Mouse (Mus musculus): ENCODE results near the gene Sufu. TPM values are rescaled to one million over a fixed set of nuclear protein-coding genes. Genes with fewer than 3 reads are reported as not detected.

The Sufu gene
- polyA plus RNA-seq, 1 experiment from 2014 or later, result 19.0 TPM

DNA sequence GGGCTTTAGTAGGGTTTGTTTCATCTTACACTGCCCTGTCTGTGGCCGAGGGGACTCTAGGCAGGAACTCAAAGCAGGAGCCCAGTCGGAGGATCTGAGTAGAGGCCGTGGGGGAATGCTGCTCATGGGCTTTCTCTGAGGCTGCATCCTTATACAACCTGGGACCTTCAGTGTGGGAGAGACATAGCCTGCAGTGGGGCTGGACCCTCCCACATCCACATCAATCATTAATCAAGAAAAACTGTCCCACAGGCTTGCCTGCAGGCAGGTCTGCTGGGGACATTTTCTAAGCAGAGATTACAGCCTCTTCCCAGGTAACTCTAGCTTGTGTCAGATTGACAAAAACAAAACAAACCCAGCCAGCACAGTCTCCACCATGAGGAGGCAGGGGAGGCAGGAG is 65.9 kb downstream of the Sufu start:
- no peaks in the 10 kb centered on the region for H3K4me1 ChIP-seq (ENCODE audit: control insufficient read depth, insufficient read depth, low read length)
- H3K27ac ChIP-seq (ENCODE audit: low read length), result no peak overlapping the region
- H3K9me3 ChIP-seq (replicated peaks; ENCODE audit: control insufficient read depth, low read length, poor library complexity, severe bottlenecking), result no peaks in the 10 kb centered on the region
- H3K36me3 ChIP-seq (ENCODE audit: control insufficient read depth, insufficient read depth, low read length), result peaks cover 2% of the 10 kb centered on the region; the same call in 1 of the 2 replicates
- no peak for ATAC-seq
- WGBS, result 90% methylated on average over 3 of the region's 3 CpGs
- H3K9ac ChIP-seq (ENCODE audit: low read depth, low read length), result no peak overlapping the region
- no peak overlapping the region for H3K4me3 ChIP-seq (ENCODE audit: low read depth, low read length)
- H3K4me2 ChIP-seq (ENCODE audit: low read length), result no peak overlapping the region
- no peaks in the 10 kb centered on the region for H3K27me3 ChIP-seq (ENCODE audit: control insufficient read depth, insufficient read depth, low read depth, low read length)

DNA sequence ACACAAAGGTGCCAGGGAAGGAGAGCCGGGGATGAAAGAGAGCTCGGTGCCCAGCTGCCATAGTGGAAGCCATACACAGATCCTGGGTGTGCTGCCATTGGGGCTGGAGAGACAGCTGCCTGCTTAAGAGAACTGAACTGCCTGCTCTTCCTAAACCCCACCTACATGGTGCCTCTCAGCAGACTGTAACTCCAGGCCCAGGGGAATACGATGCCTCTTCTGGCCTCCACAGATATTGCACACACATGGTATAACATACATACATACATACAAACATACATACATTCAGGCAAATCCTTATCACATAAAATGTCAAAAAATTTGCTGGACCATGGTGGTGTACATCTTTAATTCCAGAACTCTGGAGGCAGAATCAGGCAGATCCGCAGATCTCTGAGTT is 66.8 kb downstream of the Sufu start:
- Histone ChIP-seq H3K9me3 (replicated peaks; ENCODE audit: control insufficient read depth, low read length, poor library complexity, severe bottlenecking) (no peaks in the 10 kb centered on the region), H3K36me3 (ENCODE audit: control insufficient read depth, insufficient read depth, low read length) (peaks cover 2% of the 10 kb centered on the region; the same call in 1 of the 2 replicates), H3K27me3 (ENCODE audit: control insufficient read depth, insufficient read depth, low read depth, low read length) (no peaks in the 10 kb centered on the region), H3K4me3 (ENCODE audit: low read depth, low read length) (no peak overlapping the region), H3K9ac (ENCODE audit: low read depth, low read length) (no peak overlapping the region), H3K4me2 (ENCODE audit: low read length) (no peak overlapping the region), H3K4me1 (ENCODE audit: control insufficient read depth, insufficient read depth, low read length) (no peaks in the 10 kb centered on the region), H3K27ac (ENCODE audit: low read length) (no peak overlapping the region)
- ATAC-seq, result no peak
- WGBS, result 98% methylated on average over 4 of the region's 4 CpGs

DNA sequence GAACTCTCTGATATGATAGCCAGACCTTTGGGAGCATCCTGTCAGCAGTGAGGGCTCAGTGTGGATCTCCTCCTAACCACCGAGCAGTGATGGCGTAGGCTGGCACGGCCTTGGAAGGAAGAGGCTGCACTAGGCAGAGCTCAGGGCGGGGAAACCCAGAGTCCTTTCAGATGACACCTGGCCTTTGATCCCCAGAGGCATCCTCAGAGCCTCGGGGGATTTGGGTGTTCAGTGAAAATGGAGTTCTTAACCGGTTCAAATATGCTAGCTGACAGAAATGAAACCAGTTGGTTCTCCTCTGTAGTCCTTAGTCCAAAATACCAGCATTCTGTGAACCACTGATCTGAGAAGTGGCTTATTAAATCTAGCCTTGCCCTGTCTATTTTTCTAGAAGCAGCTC is 69.5 kb downstream of the Sufu start:
- Histone ChIP-seq H3K4me1 (ENCODE audit: control insufficient read depth, insufficient read depth, low read length) (peaks cover 16% of the 10 kb centered on the region), H3K4me2 (ENCODE audit: low read length) (no peak overlapping the region), H3K9me3 (replicated peaks; ENCODE audit: control insufficient read depth, low read length, poor library complexity, severe bottlenecking) (no peaks in the 10 kb centered on the region), H3K36me3 (ENCODE audit: control insufficient read depth, insufficient read depth, low read length) (peaks cover 2% of the 10 kb centered on the region; the same call in 1 of the 2 replicates), H3K4me3 (ENCODE audit: low read depth, low read length) (no peak overlapping the region), H3K27me3 (ENCODE audit: control insufficient read depth, insufficient read depth, low read depth, low read length) (no peaks in the 10 kb centered on the region), H3K27ac (ENCODE audit: low read length) (no peak overlapping the region), H3K9ac (ENCODE audit: low read depth, low read length) (no peak overlapping the region)
- no peak for ATAC-seq
- 75% methylated on average over 6 of the region's 6 CpGs for WGBS

- H3K36me3 ChIP-seq (ENCODE audit: control insufficient read depth, insufficient read depth, low read length), result no peaks in the 10 kb centered on the region
- H3K27ac ChIP-seq (ENCODE audit: low read length), result no peak overlapping the region
- H3K4me2 ChIP-seq (ENCODE audit: low read length), result no peak overlapping the region
- H3K9me3 ChIP-seq (replicated peaks; ENCODE audit: control insufficient read depth, low read length, poor library complexity, severe bottlenecking), result no peaks in the 10 kb centered on the region
- WGBS, result 70% methylated on average over 3 of the region's 3 CpGs
- ATAC-seq, result no peak
- no peak overlapping the region for H3K4me3 ChIP-seq (ENCODE audit: low read depth, low read length)
- no peak overlapping the region for H3K9ac ChIP-seq (ENCODE audit: low read depth, low read length)
- no peaks in the 10 kb centered on the region for H3K27me3 ChIP-seq (ENCODE audit: control insufficient read depth, insufficient read depth, low read depth, low read length)
- peaks cover 25% of the 10 kb centered on the region for H3K4me1 ChIP-seq (ENCODE audit: control insufficient read depth, insufficient read depth, low read length)
These were observed 70.4 kb downstream of the Sufu start for GRCm38 (mm10) chr19:46467051-46467503.

DNA sequence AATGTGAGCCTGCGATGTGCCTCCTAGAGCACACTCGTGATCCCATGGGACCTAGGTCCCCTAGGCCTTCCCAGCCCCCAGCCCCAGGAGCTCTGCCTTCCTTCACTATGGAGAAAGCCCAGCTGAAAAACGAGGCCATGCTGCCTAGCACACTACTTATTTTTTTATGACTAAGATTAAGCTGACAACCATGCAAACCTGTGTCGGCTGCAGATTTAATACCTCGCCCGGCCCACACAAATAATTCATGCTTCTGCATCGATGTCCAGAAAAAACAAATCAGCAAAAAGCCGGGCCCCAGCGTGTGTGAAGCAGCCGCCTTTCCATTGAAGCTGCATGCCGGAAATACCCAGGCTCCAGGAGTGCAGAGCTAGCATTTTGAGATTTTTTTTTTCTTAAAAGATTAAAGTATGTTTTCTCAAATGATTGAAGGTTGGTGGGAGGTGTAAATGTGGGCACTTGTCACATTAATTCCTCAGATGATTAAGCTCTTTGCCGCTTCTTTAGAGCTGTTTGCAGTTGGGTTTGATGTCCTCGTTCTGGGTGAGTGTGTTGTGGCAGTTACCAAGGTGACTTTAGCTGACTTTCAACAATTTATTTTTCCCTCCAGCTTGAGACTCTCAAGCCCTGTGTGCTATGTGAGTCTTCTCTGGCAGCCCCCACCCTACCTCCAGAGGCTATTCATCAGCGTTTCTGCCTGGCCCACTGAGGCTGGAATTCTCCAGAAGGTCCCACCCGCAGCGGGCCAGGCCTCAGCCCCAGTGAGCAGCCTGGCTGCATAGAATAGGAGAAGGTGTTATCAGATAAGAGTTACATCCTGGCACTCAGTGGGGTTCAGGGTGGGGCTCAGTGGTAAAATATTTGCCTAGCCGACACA is 73.9 kb downstream of the Sufu start:
- ATAC-seq, result peak; percentile 57
- H3K9me3 ChIP-seq (replicated peaks; ENCODE audit: control insufficient read depth, low read length, poor library complexity, severe bottlenecking), result no peaks in the 10 kb centered on the region
- H3K4me2 ChIP-seq (ENCODE audit: low read length), result no peak overlapping the region
- H3K27ac ChIP-seq (ENCODE audit: low read length), result peak overlapping the region; percentile 73
- H3K4me3 ChIP-seq (ENCODE audit: low read depth, low read length), result no peak overlapping the region
- peaks cover 27% of the 10 kb centered on the region for H3K4me1 ChIP-seq (ENCODE audit: control insufficient read depth, insufficient read depth, low read length)
- 0 out of 2 replicates have a peak, but pooled peaks cover 6% of the 10 kb centered on the region for H3K36me3 ChIP-seq (ENCODE audit: control insufficient read depth, insufficient read depth, low read length)
- no peaks in the 10 kb centered on the region for H3K27me3 ChIP-seq (ENCODE audit: control insufficient read depth, insufficient read depth, low read depth, low read length)
- H3K9ac ChIP-seq (ENCODE audit: low read depth, low read length), result peak overlapping the region; percentile 31; the same call in 1 of the 2 replicates
- WGBS, result 17% methylated on average over 17 of the region's 17 CpGs

- Histone ChIP-seq H3K4me3 (ENCODE audit: low read depth, low read length) (no peak overlapping the region), H3K27me3 (ENCODE audit: control insufficient read depth, insufficient read depth, low read depth, low read length) (no peaks in the 10 kb centered on the region), H3K9ac (ENCODE audit: low read depth, low read length) (peak overlapping the region; percentile 31; the same call in 1 of the 2 replicates), H3K4me2 (ENCODE audit: low read length) (no peak overlapping the region), H3K36me3 (ENCODE audit: control insufficient read depth, insufficient read depth, low read length) (0 out of 2 replicates have a peak, but pooled peaks cover 6% of the 10 kb centered on the region), H3K9me3 (replicated peaks; ENCODE audit: control insufficient read depth, low read length, poor library complexity, severe bottlenecking) (no peaks in the 10 kb centered on the region), H3K27ac (ENCODE audit: low read length) (peak overlapping the region; percentile 73), H3K4me1 (ENCODE audit: control insufficient read depth, insufficient read depth, low read length) (peaks cover 27% of the 10 kb centered on the region)
- 9% methylated on average over 10 of the region's 10 CpGs for WGBS
- ATAC-seq, result peak; percentile 66
These were observed 74.8 kb downstream of the Sufu start for GRCm38 (mm10) chr19:46471324-46472093.

DNA sequence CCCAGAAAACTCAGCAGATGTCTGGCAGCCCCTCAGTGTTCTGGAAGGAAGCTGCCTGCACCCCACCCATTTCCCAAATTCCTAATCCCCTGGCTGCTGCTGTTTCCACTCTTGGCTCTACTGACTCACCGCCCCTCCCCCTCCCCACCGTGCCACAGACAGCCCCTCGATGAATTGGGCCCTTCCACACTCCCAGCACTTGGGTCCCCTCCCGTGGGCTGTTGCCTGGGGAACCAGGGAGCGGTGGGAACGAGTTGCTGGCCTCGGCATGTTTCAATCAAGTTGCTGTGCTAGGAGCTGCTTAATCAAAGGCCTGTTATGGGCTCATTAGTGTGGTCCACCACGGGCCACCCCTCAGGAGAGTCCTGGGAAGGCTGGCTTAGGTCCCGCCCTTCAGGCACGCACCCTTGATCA is 80.7 kb downstream of the Sufu start:
- H3K4me2 ChIP-seq (ENCODE audit: low read length), result no peak overlapping the region
- no peak overlapping the region for H3K9ac ChIP-seq (ENCODE audit: low read depth, low read length)
- H3K4me1 ChIP-seq (ENCODE audit: control insufficient read depth, insufficient read depth, low read length), result peaks cover 13% of the 10 kb centered on the region
- ATAC-seq, result no peak; the same call in 1 of the 2 replicates
- 22% methylated on average over 10 of the region's 10 CpGs for WGBS
- 0 out of 2 replicates have a peak, but pooled peaks cover 6% of the 10 kb centered on the region for H3K36me3 ChIP-seq (ENCODE audit: control insufficient read depth, insufficient read depth, low read length)
- no peak overlapping the region for H3K4me3 ChIP-seq (ENCODE audit: low read depth, low read length)
- H3K27ac ChIP-seq (ENCODE audit: low read length), result no peak overlapping the region
- no peaks in the 10 kb centered on the region for H3K27me3 ChIP-seq (ENCODE audit: control insufficient read depth, insufficient read depth, low read depth, low read length)
- no peaks in the 10 kb centered on the region for H3K9me3 ChIP-seq (replicated peaks; ENCODE audit: control insufficient read depth, low read length, poor library complexity, severe bottlenecking)

- H3K27ac ChIP-seq (ENCODE audit: low read length), result 0 out of 2 replicates have a peak overlapping the region, but pooled peaks have one; percentile 5
- H3K36me3 ChIP-seq (ENCODE audit: control insufficient read depth, insufficient read depth, low read length), result 0 out of 2 replicates have a peak, but pooled peaks cover 6% of the 10 kb centered on the region
- no peaks in the 10 kb centered on the region for H3K27me3 ChIP-seq (ENCODE audit: control insufficient read depth, insufficient read depth, low read depth, low read length)
- H3K9me3 ChIP-seq (replicated peaks; ENCODE audit: control insufficient read depth, low read length, poor library complexity, severe bottlenecking), result no peaks in the 10 kb centered on the region
- no peak overlapping the region for H3K4me2 ChIP-seq (ENCODE audit: low read length)
- 82% methylated on average over 4 of the region's 4 CpGs for WGBS
- H3K9ac ChIP-seq (ENCODE audit: low read depth, low read length), result no peak overlapping the region
- no peak for ATAC-seq
- H3K4me3 ChIP-seq (ENCODE audit: low read depth, low read length), result no peak overlapping the region
- H3K4me1 ChIP-seq (ENCODE audit: control insufficient read depth, insufficient read depth, low read length), result peaks cover 13% of the 10 kb centered on the region
These were observed 81.5 kb downstream of the Sufu start for GRCm38 (mm10) chr19:46478242-46478641.

Data from midbrain, embryonic 16.5 days (tissue).